ENCODE assay signal across 7 mouse cellular contexts in genomic region chr2:35671980-35672910, GRCm38 (mm10).
A peak's percentile ranks its signal among the peaks of the same experiment; 100 is the strongest.
DNase-seq lines count a peak whose midpoint lies in the region; ATAC-seq lines count a peak whose summit lies in the region.

No protein-coding gene starts in this region.

- 62% methylated on average over 9 of the region's 9 CpGs for WGBS in embryonic facial prominence, embryonic 14.5 days

- peaks cover 3% of the 10 kb centered on the region; the same call in 1 of the 2 replicates for H3K36me3 ChIP-seq in embryonic facial prominence, embryonic 14.5 days (ENCODE audit: control insufficient read depth, insufficient read depth, low read length)

- DNase-seq in adrenal gland, postnatal 14 days = peak; percentile 63
- peak; percentile 91 for DNase-seq in embryonic facial prominence, embryonic 14.5 days (ENCODE audit: low spot score)
- DNase-seq in heart, postnatal 4 days = peak; percentile 65
- peak; percentile 91 for DNase-seq in lung, postnatal 25 days (ENCODE audit: low spot score)
- no peak for DNase-seq in cerebellum, adult 9-10 months
- no peak for DNase-seq in layer of hippocampus, adult 9-11 months

- no peaks in the 10 kb centered on the region for H3K9me3 ChIP-seq in embryonic facial prominence, embryonic 14.5 days (ENCODE audit: control insufficient read depth, low read length)

- H3K4me1 ChIP-seq in embryonic facial prominence, embryonic 14.5 days (ENCODE audit: control insufficient read depth, insufficient read depth, low read length) = peaks cover 87% of the 10 kb centered on the region

- H3K9ac ChIP-seq in embryonic facial prominence, embryonic 14.5 days (ENCODE audit: low read depth, low read length) = no peak overlapping the region

- H3K27ac ChIP-seq in embryonic facial prominence, embryonic 14.5 days (replicated peaks; ENCODE audit: low read depth, low read length) = peak overlapping the region; percentile 65

- H3K4me3 ChIP-seq in embryonic facial prominence, embryonic 14.5 days (ENCODE audit: low read depth, low read length) = no peak overlapping the region

- H3K27me3 ChIP-seq in embryonic facial prominence, embryonic 14.5 days (replicated peaks; ENCODE audit: control insufficient read depth, insufficient read depth, low read length) = no peaks in the 10 kb centered on the region

- ATAC-seq in embryonic facial prominence, embryonic 14.5 days (ENCODE audit: low read depth) = peak; percentile 27; the same call in 1 of the 2 replicates
- ATAC-seq in frontal cortex, adult (ENCODE audit: low TSS enrichment) = no peak

- no peak overlapping the region for H3K4me2 ChIP-seq in embryonic facial prominence, embryonic 14.5 days (ENCODE audit: low read depth, low read length)

Comparison
In these comparisons a context has a peak if more than half of its experiments do, and no peak if none do; other contexts are left out.
1. DNase-seq: peak in adrenal gland, postnatal 14 days (single experiment), embryonic facial prominence, embryonic 14.5 days (single experiment), heart, postnatal 4 days (single experiment) and lung, postnatal 25 days (single experiment); none in cerebellum, adult 9-10 months (single experiment) and layer of hippocampus, adult 9-11 months (single experiment).